Mouse (Mus musculus) E14TG2a.4 (cell line): ENCODE results near the gene Mndal.
"Not testable (repeated sequence)": the region's sequence is repeated elsewhere in the genome, so short reads cannot be mapped to it uniquely, and the experiment has no call there.

Experiments
- H3K27me3 ChIP-seq: 2 replicates; pipeline ENCODE4 v1.6.1; 2014; ENCODE audit warnings: low read length, control low read depth; ENCODE audit not compliant: insufficient read depth
- H3K36me3 ChIP-seq: 2 replicates; pipeline ENCODE4 v1.6.1; 2014; ENCODE audit warnings: low read length, control low read depth; ENCODE audit not compliant: insufficient read depth
- H3K4me1 ChIP-seq: replicated peaks from 2 replicates; pipeline ENCODE4 v1.6.1; 2014; ENCODE audit warnings: low read depth, low read length, control low read depth
- H3K4me3 ChIP-seq: replicated peaks from 2 replicates; pipeline ENCODE4 v1.5.1; 2014; ENCODE audit warnings: mild to moderate bottlenecking, low read length
- H3K9me3 ChIP-seq: 2 replicates; pipeline ENCODE4 v1.6.1; 2014; ENCODE audit warnings: low read length, control low read depth
- CTCF ChIP-seq: conservative IDR thresholded peaks from 2 replicates; pipeline ENCODE4 v1.5.1; 2014; ENCODE audit warnings: low read length
- NANOG ChIP-seq: IDR thresholded peaks from 2 replicates; pipeline ENCODE4 v1.6.1; 2014; ENCODE audit warnings: borderline replicate concordance, low read length, mixed read lengths
- POU5F1 ChIP-seq: IDR thresholded peaks from 2 replicates; pipeline ENCODE4 v1.6.1; 2014; ENCODE audit warnings: low read length, borderline replicate concordance

The Mndal gene

GRCm38 (mm10) chr1:173880004-173880666, 62.2 kb downstream of the Mndal start:
- not testable (repeated sequence) for H3K9me3 ChIP-seq, H3K27me3 ChIP-seq, H3K36me3 ChIP-seq

GRCm38 (mm10) chr1:173879225-173879987, 62.9 kb downstream of the Mndal start:
- not testable (repeated sequence) for H3K9me3 ChIP-seq, H3K36me3 ChIP-seq, H3K4me3 ChIP-seq, H3K27me3 ChIP-seq, H3K4me1 ChIP-seq

More at GRCm38 (mm10) chr1:173880004-173880666, 62.2 kb downstream of the Mndal start:
- H3K4me3 ChIP-seq, H3K4me1 ChIP-seq: not testable (repeated sequence)

DNA sequence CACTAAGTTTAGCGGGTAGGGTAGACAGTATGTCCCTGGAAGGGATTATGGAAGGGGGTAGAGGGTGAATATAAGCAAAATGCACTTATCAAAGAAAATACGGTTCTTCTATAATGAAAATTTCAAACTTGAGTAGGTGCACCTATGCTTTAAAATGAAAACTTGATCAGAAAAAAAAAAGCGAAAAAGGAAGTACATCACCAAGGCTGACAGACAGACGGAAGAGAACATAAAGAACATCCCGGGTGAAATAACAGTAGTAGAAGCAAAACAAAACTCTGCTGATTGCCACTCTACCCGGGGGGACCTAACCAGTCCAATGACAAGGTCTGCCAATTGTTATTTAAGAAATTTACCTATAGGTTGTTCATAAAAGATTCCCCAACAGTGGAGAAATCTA, 64.0 kb downstream of the Mndal start:
- not testable (repeated sequence) for H3K4me3 ChIP-seq, H3K4me1 ChIP-seq, H3K27me3 ChIP-seq, H3K9me3 ChIP-seq, H3K36me3 ChIP-seq

GRCm38 (mm10) chr1:173877125-173877524, 65.2 kb downstream of the Mndal start:
- H3K4me1 ChIP-seq, H3K4me3 ChIP-seq: not testable (repeated sequence)

DNA sequence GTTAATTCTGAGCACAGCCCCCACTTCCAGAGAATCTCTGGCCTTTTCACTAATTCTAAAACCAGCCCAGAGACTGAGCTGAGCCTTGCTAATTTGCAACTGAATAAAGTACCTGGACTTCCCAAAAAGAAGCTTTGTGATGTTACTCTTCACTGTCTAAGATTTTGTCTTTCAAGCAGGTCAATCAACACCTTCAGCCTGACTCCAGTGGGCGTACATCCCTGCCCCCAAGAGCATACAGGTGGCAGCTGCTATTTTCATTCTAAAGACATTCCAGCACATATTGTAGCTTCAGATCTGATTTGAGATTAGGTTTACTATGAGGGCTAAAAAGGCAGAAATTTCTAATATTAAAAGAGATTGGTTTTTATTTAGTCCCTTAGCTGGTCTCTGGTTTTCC, 73.7 kb downstream of the Mndal start:
- H3K4me1 ChIP-seq, H3K27me3 ChIP-seq, H3K36me3 ChIP-seq, H3K4me3 ChIP-seq: not testable (repeated sequence)
- peaks cover 32% of the 10 kb centered on the region for H3K9me3 ChIP-seq

More at GRCm38 (mm10) chr1:173877125-173877524, 65.2 kb downstream of the Mndal start:
- not testable (repeated sequence) for H3K36me3 ChIP-seq, H3K9me3 ChIP-seq, H3K27me3 ChIP-seq

DNA sequence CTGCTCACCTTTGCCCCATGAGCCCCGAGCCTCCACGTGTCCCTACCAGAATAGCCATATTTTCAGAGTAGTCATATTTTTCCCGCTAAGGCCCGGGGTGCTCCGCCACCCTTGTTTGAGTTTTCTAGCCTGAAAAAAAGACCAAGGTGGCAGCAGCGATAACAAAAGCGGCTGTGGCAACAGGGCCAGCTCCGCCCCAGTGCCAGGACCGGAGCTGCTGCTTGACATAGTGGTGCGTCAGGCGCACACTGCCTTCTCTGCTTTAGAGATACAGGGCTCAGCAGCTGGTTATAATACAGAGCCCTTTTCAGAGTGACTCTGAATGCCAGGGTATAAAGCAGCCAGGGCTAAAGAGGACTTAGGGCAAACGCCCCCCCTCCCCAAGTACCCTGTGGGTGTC, 75.8 kb downstream of the Mndal start:
- Histone ChIP-seq H3K4me1 (no peaks in the 10 kb centered on the region), H3K27me3 (no peaks in the 10 kb centered on the region), H3K4me3 (peak overlapping the region; percentile 37; the same call in 1 of the 2 replicates), H3K9me3 (peaks cover 29% of the 10 kb centered on the region), H3K36me3 (no peaks in the 10 kb centered on the region)
- TF ChIP-seq CTCF = no peak
- TF ChIP-seq POU5F1 = no peak
- TF ChIP-seq NANOG = no peak

DNA sequence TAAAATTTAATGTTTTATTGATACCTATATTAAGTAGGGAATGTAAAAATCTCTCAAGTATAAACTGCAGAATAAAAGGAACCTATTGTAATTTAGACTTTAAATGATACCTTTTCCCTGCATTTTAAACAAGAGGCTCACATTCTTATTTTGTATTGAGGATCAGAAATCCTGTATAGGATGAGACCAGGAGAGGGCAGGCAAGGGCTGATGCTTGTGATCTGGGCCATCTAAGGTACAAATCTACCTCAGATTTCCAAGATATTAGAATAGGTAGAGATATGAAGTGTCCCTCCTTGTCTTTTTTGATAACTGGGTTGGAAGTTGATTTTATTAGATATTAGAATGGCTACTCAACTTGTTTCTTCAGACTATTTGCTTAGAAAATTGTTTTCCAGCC, 88.6 kb downstream of the Mndal start:
- H3K27me3 ChIP-seq, H3K9me3 ChIP-seq, H3K4me1 ChIP-seq, H3K36me3 ChIP-seq, H3K4me3 ChIP-seq: not testable (repeated sequence)

GRCm38 (mm10) chr1:173852853-173853252, 89.4 kb downstream of the Mndal start:
- not testable (repeated sequence) for H3K4me3 ChIP-seq, H3K27me3 ChIP-seq, H3K36me3 ChIP-seq, H3K4me1 ChIP-seq, H3K9me3 ChIP-seq

DNA sequence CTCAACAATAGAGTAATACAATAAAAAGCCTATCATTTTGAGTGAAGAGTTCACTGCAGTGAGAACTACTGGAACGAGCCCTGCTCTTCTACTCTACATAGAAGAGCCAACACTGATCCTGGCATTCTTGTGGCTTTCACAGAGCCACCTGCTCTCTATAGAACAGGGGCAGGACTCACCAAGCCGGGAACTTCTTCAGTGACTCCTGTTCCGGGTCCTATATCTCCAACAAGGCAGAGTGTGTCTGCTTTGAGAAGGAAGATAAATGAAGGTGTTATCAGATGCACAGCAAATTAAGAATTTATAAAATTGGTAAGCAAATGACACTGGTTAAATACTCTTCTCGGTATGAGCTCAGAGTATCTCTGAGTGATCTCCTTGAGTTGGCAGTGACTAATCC, 96.1 kb downstream of the Mndal start:
- H3K4me3 ChIP-seq, H3K27me3 ChIP-seq, H3K4me1 ChIP-seq, H3K9me3 ChIP-seq, H3K36me3 ChIP-seq: not testable (repeated sequence)

DNA sequence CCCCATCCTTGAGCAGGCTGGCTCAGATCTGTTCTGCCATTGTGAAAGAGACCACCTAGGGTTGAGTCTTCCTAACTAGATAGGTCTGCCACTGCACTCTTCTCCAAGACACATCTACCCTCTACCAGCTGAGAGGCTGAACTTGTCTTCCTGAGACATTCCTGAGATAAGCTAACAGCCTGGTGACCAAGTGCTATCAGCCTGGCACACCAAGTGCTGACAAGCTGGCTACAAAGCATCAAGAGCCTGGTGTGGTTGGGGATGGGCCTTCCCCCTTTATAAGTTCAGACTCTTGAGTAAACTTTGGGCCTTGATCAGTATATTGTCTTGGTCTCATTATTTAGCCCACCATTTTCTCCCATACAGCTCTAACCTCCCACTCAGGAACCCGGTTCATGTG, 97.5 kb downstream of the Mndal start:
- TF ChIP-seq POU5F1 = no peak
- TF ChIP-seq CTCF = no peak
- no peak for TF ChIP-seq NANOG
- H3K4me1 ChIP-seq = no peaks in the 10 kb centered on the region
- no peak overlapping the region for H3K4me3 ChIP-seq
- H3K36me3 ChIP-seq = no peaks in the 10 kb centered on the region
- 0 out of 2 replicates have a peak, but pooled peaks cover 4% of the 10 kb centered on the region for H3K9me3 ChIP-seq
- no peaks in the 10 kb centered on the region for H3K27me3 ChIP-seq

DNA sequence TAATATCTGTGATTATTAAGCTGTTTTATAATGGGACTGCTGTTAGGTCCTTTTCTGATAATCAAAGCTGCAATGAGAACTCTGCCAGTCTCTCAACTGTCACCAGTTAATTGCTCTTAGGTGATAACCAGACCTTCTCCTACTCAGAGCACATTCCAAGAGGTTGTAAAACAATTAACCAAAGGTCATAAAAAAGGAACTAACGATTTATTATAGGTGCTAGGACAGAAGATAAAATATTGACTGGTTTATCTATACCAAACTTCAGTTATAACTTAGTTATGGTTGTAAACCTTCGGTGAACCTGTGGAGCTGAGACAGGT, 120.8 kb downstream of the Mndal start:
- H3K4me3 ChIP-seq, H3K4me1 ChIP-seq, H3K36me3 ChIP-seq, H3K27me3 ChIP-seq, H3K9me3 ChIP-seq: not testable (repeated sequence)

DNA sequence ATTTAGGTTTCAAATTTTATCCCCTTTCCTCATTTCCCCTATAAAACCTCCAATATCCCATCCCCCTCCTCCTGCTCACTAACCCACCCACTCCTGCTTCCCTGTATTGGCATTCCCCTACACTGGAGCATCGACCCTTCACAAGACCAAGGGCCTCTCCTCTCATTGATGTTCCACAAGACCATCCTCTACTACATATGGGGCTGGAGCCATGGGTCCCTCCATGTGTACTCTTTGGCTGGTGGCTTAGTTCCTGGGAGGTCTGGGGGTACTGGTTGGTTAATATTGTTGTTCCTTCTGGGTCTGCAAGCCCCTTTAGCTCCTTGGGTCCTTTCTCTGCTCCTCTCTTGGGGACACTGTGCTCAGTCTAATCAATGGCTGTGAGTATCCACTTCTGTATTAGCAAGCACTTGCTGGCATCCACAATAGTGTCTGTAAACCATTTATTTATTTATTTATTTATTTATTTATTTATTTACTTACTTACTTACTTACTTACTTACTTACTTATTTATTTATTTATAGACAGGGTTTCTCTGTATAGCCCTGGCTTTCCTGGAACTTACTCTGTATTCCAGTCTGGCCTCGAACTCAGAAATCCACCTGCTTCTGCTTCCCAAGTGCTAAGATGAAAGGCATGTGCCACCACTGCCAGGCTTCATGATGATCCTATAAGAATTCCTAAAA, 121.4 kb downstream of the Mndal start:
- H3K36me3 ChIP-seq, H3K27me3 ChIP-seq, H3K4me1 ChIP-seq, H3K9me3 ChIP-seq, H3K4me3 ChIP-seq: not testable (repeated sequence)

- H3K4me1 ChIP-seq, H3K27me3 ChIP-seq, H3K4me3 ChIP-seq, H3K36me3 ChIP-seq: not testable (repeated sequence)
- peaks cover 10% of the 10 kb centered on the region for H3K9me3 ChIP-seq
These were observed 133.0 kb downstream of the Mndal start for GRCm38 (mm10) chr1:173809294-173809693.
